Mouse (Mus musculus) lung, postnatal 0 days (tissue): ENCODE results near the gene Skor1. TPM values are rescaled to one million over a fixed set of nuclear protein-coding genes. Genes with fewer than 3 reads are reported as not detected.

Source experiments
- ATAC-seq: fragments of 200-750 bp; cut with Nextera tagmentation; 2 replicates; pipeline ENCODE4 v1.8.0; 2017; ENCODE audit warnings: moderate library complexity
- DNase-seq: peaks from one replicate; pipeline ENCODE4 v3.0.0-alpha.2; 2016; ENCODE audit warnings: low spot score
- H3K27ac ChIP-seq: fragments of 300-500 bp; sonication (generic); 2 replicates; pipeline ENCODE4 v1.5.1; 2014; ENCODE audit warnings: antibody characterized with exemption, mild to moderate bottlenecking, low read length, mixed read lengths
- H3K27me3 ChIP-seq: fragments of 300-500 bp; sonication (generic); replicated peaks from 2 replicates; pipeline ENCODE4 v1.6.1; 2014; ENCODE audit warnings: low read length, mixed read lengths; ENCODE audit not compliant: insufficient read depth
- H3K36me3 ChIP-seq: fragments of 300-500 bp; sonication (generic); 2 replicates; pipeline ENCODE4 v1.6.1; 2014; ENCODE audit warnings: low read length, mixed read lengths; ENCODE audit not compliant: insufficient read depth
- H3K4me1 ChIP-seq: fragments of 300-500 bp; sonication (generic); 2 replicates; pipeline ENCODE4 v1.6.1; 2014; ENCODE audit warnings: antibody characterized with exemption, low read depth, low read length, mixed read lengths; ENCODE audit not compliant: insufficient read depth
- H3K4me2 ChIP-seq: fragments of 300-500 bp; sonication (generic); replicated peaks from 2 replicates; pipeline ENCODE4 v1.6.1; 2014; ENCODE audit warnings: low read depth, mild to moderate bottlenecking, low read length, moderate library complexity, mixed read lengths
- H3K4me3 ChIP-seq: fragments of 300-500 bp; sonication (generic); 2 replicates; pipeline ENCODE4 v1.5.1; 2014; ENCODE audit warnings: low read depth, low read length
- H3K9ac ChIP-seq: fragments of 300-500 bp; sonication (generic); replicated peaks from 2 replicates; pipeline ENCODE4 v1.6.1; 2014; ENCODE audit warnings: low read depth, mild to moderate bottlenecking
- H3K9me3 ChIP-seq: fragments of 300-500 bp; sonication (generic); 2 replicates; pipeline ENCODE4 v1.6.1; 2016; ENCODE audit warnings: low read length, mixed read lengths
- CTCF ChIP-seq: IDR thresholded peaks from 2 replicates; pipeline ENCODE4 v1.5.1; 2016; ENCODE audit warnings: antibody characterized with exemption, mild to moderate bottlenecking
- EP300 ChIP-seq: IDR thresholded peaks from 2 replicates; pipeline ENCODE4 v1.6.1; 2016; ENCODE audit warnings: antibody characterized with exemption, mild to moderate bottlenecking, control low read depth
- WGBS: fragments of 180-500 bp; shearing (Covaris S2); extraction: QIAGEN DNeasy Blood & Tissue Kit; methylation state at CpG from one replicate; pipeline ENCODE4 v1.1.7; 2014; 5-methylcytosine and 5-hydroxymethylcytosine counted together
- polyA plus RNA-seq: library from polyadenylated mRNA; unstranded; fragments of >200 nt; fragmentation: Nextera tagmentation; extraction: Ambion mirVana; gene quantifications from 2 replicates; pipeline ENCODE4 v1.2.1, GENCODE M21; 2015

Skor1 gene
- polyA plus RNA-seq, 1 experiment from 2014 or later, result 0.04 TPM

DNA sequence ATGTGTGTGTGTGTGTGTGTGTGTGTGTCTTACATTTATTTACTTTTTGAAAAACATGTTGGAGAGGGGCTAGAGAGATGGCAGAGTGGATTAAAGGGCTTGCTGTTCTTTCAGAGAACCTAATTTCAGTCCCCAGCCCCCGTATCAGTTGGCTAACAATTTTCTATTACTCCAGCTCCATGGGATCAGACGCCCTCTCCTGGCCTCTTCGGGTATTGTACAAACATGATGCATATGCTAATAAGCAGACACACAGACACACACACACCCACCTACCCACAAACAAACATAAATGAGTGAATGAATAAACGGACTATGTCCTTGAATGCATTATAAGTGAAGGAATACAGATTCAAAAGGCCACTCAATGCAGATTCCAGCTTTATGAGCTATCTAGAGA lies 49.4 kb downstream of the Skor1 start:
- Histone ChIP-seq H3K4me1 (no peaks in the 10 kb centered on the region), H3K9ac (no peak overlapping the region), H3K27me3 (no peaks in the 10 kb centered on the region), H3K4me3 (no peak overlapping the region), H3K36me3 (no peaks in the 10 kb centered on the region), H3K27ac (0 out of 2 replicates have a peak overlapping the region, but pooled peaks have one; percentile 11), H3K9me3 (no peaks in the 10 kb centered on the region), H3K4me2 (no peak overlapping the region)
- TF ChIP-seq EP300 (peak; percentile 57; the same call in 1 of the 2 replicates), CTCF (peak; percentile 41)
- ATAC-seq (no peak), DNase-seq (no peak)
- WGBS, result 76% methylated on average over 4 of the region's 4 CpGs

DNA sequence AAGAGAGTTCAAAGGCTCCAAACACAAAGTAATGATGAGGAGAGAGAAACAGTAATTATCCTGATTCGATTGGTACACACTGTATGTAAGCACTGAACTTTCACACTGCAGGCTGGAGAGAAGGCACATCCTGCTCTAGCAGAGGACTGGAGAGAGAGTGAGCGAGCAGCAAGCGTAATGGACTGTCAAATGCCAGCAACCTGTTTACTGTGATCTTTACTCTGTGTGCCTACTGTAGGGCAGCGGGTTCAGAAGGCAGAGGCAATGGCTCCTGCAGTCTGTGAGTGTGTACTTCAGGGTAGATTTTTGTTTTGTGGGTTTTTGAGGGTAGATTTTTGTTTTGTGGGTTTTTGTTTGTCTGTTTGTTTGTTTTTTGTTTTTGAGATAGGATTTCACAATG lies 49.9 kb downstream of the Skor1 start:
- no peak for DNase-seq
- no peak for TF ChIP-seq CTCF
- TF ChIP-seq EP300, result no peak
- no peak overlapping the region for H3K4me2 ChIP-seq
- H3K36me3 ChIP-seq, result no peaks in the 10 kb centered on the region
- no peak for ATAC-seq
- H3K27me3 ChIP-seq, result no peaks in the 10 kb centered on the region
- H3K9me3 ChIP-seq, result no peaks in the 10 kb centered on the region
- H3K27ac ChIP-seq, result 0 out of 2 replicates have a peak overlapping the region, but pooled peaks have one; percentile 43
- WGBS, result 67% methylated on average over 4 of the region's 4 CpGs
- no peak overlapping the region for H3K4me3 ChIP-seq
- no peak overlapping the region for H3K9ac ChIP-seq
- H3K4me1 ChIP-seq, result no peaks in the 10 kb centered on the region

DNA sequence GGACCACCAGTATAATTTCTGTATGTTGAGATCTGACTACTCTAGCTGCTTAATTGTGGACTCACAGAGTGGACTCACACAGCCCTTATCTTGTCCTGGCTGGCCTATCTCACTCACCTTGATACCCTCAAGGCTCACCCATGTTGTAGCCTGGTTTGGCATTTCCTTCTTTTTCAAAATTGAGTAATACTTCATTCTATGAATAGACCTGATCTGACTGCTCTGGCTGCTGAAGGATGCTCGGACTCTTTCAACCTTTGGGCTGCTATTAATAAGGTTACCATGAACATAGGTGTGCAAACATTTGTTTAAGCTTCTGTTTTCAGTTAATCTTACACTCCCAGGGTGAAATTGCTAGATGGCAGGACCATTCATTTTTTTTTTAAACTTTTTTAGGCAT lies 51.6 kb downstream of the Skor1 start:
- no peak overlapping the region for H3K4me2 ChIP-seq
- no peak overlapping the region for H3K4me3 ChIP-seq
- WGBS, result 61% methylated on average over 1 of the region's 1 CpGs
- no peak overlapping the region for H3K9ac ChIP-seq
- no peaks in the 10 kb centered on the region for H3K27me3 ChIP-seq
- no peak for TF ChIP-seq CTCF
- TF ChIP-seq EP300, result no peak
- no peak overlapping the region for H3K27ac ChIP-seq
- H3K4me1 ChIP-seq, result no peaks in the 10 kb centered on the region; the same call in 1 of the 2 replicates
- H3K36me3 ChIP-seq, result no peaks in the 10 kb centered on the region
- ATAC-seq (no peak), DNase-seq (no peak)
- no peaks in the 10 kb centered on the region for H3K9me3 ChIP-seq

DNA sequence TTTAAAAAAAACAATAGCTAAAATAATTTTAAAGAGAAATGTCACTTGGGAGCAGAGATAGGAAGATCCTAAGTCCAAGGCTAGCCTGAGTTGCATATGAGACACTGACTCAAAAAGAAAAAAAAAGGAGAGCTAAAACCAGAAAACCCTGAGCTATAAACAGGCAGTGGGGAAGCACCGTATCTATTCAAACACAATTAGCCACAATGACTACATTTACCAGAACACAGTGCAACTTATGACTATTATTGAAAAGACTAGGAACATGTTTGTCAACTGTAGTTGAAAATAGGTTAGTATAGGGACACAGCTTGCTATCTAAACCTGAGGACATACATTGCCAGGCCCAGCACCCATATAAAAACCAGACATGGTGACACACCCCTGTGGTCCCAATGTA lies 54.7 kb downstream of the Skor1 start:
- Histone ChIP-seq H3K4me2 (no peak overlapping the region), H3K4me3 (no peak overlapping the region), H3K27ac (no peak overlapping the region), H3K9ac (no peak overlapping the region), H3K27me3 (no peaks in the 10 kb centered on the region), H3K4me1 (peaks cover 7% of the 10 kb centered on the region; the same call in 1 of the 2 replicates), H3K9me3 (no peaks in the 10 kb centered on the region), H3K36me3 (no peaks in the 10 kb centered on the region)
- TF ChIP-seq CTCF, result no peak
- TF ChIP-seq EP300, result no peak
- no peak for DNase-seq
- ATAC-seq, result no peak
- 89% methylated on average over 1 of the region's 1 CpGs for WGBS

DNA sequence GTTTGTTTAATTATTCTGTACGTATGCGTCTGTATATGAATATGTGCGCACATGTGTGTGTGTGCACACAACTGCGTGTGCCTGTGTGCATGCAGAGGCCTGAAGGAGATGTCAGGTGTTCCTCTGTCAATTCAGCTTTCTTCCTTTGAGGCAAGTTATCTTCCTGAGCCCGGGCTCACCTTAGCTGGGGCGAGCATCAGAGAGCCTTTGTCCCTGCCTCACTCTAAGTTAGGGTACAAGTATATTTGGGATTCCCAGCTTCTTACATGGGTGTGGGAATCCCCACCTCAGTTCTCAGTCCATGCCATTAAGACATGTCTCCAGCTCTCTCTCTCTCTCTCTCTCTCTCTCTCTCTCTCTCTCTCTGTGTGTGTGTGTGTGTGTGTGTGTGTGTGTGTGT lies 56.2 kb downstream of the Skor1 start:
- H3K9ac ChIP-seq, result no peak overlapping the region
- no peaks in the 10 kb centered on the region for H3K27me3 ChIP-seq
- H3K4me3 ChIP-seq, result peak overlapping the region; percentile 35; the same call in 1 of the 2 replicates
- no peaks in the 10 kb centered on the region for H3K36me3 ChIP-seq
- H3K27ac ChIP-seq, result peak overlapping the region; percentile 68
- no peak for DNase-seq
- H3K4me1 ChIP-seq, result peaks cover 7% of the 10 kb centered on the region; the same call in 1 of the 2 replicates
- H3K4me2 ChIP-seq, result peak overlapping the region; percentile 45
- H3K9me3 ChIP-seq, result no peaks in the 10 kb centered on the region
- WGBS, result 4% methylated on average over 6 of the region's 6 CpGs
- no peak for ATAC-seq
- TF ChIP-seq CTCF (no peak), EP300 (no peak)

DNA sequence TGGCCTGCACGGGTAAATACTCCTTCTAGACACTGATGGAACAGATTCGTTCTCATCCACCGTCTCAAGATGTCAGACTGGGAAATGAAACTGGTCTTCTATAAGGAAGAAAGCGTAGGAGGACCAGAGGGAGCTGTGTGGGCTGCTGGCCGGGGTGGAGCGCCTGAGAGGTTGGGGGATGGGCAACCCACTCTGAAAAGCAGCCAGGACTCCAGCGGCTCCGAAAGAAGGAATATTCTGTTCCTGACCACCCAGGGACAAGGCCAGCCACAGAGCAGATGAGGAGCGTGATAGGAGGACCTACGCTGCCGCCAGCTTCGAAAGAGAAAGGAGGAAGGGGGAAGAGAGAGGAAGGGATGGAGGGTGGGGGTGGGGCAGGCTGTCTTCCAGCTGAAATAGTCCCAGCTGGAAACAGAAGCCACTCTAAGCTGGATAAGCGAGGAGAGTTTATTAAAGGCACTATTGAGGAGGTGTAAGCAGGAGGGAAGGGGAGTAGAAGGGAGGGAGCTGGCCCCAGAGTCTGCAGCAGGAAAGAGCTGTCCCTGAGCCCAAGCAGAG lies 56.7 kb downstream of the Skor1 start:
- no peaks in the 10 kb centered on the region for H3K9me3 ChIP-seq
- H3K27me3 ChIP-seq, result no peaks in the 10 kb centered on the region
- peak overlapping the region; percentile 45 for H3K4me2 ChIP-seq
- peak; percentile 92 for ATAC-seq
- peak; percentile 88 for DNase-seq
- H3K4me1 ChIP-seq, result peaks cover 7% of the 10 kb centered on the region; the same call in 1 of the 2 replicates
- no peak overlapping the region for H3K9ac ChIP-seq
- H3K4me3 ChIP-seq, result peak overlapping the region; percentile 35
- under 1% methylated on average over 13 of the region's 13 CpGs for WGBS
- TF ChIP-seq EP300, result peak; percentile 37
- TF ChIP-seq CTCF, result 0 out of 2 replicates have a peak, but pooled peaks have one; percentile 3
- H3K27ac ChIP-seq, result peak overlapping the region; percentile 68
- no peaks in the 10 kb centered on the region for H3K36me3 ChIP-seq
